Mouse (Mus musculus): ENCODE data around the gene Cux2.

Gene Cux2

DNA sequence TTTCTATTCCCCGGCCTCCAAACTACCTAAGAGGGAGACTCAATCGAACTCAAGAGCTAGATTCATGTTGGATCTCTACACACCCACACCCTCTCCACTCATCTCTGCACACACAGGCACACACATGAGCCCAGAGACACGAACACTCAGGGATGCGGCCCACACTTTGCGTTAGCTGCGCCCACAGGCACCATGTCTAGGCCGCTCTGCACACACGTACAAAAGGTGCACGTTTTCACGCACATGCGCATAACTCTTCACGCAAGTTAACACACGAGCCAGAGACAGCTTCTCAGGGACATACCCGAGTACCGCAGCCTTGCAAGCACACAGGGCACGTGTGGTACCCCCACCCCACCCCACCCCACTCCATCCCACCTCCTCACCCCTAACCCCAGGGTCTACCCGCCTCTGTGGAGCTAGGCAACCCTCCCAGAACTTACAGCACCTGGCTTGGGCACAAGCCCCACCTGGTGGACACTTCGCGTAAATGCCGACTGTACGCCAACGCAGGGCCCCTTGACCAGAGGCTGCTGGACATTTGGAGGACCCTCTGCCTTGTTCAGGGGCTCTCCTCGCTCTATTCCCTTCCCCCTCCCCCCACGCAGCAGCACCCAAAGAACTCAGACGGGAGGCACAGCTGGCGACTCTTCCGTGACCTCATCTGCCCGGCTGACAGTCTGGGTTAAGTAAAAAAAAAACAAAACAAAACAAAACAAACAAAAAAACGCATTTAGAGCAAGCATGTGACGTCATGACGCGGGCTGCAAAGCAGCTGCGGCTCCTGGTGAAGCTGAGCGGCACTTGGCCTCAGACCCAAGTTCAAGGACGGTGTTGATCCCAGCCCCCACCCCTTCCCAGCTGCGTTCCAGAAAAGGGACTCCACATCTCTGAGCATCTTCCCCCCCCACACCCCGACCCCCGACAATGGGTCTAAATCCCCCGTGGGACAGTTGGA, 9.4 kb upstream of the Cux2 start:
- peak; percentile 66 for DNase-seq (ENCODE audit: low read depth, low spot score)

DNA sequence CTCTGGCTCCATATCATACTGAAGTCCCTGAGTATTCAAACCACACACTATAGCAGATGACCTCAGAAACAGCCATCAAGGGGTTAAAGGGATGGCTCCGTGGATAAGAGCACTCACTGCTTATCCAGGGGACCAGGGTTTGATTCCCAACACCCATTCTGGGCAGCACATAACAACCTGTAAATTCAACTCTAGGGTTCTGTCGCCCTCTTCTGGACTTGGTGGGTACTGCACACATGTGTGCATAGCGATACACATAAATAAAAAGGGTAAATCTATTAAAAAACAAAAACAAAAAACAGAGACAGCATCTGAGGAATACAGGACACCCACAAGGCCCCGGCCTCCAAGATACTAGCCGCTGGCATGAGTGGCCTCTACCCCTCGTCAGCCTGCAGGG, 7.7 kb upstream of the Cux2 start:
- no peak for DNase-seq (ENCODE audit: low read depth, low spot score)

DNA sequence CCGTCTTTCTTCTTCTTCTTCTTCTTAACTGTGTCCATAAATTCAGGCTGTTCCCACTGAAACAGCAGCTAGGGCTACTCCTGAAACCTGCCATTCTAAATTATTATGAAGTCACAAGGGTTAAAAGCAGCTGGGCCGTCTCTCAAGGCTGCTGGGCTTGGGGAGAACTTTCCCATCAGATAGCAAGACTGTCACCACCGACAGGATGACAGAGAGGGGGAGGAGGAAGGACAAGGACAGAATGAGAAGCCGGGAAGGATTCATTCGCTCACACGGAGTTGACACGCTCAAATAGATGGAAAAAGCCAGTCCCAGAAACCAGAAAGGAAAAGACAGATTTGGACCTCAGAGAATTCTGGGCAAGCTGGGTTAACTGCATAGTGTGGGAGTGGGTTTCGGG, 6.7 kb upstream of the Cux2 start:
- no peak for DNase-seq (ENCODE audit: low read depth, low spot score)

DNA sequence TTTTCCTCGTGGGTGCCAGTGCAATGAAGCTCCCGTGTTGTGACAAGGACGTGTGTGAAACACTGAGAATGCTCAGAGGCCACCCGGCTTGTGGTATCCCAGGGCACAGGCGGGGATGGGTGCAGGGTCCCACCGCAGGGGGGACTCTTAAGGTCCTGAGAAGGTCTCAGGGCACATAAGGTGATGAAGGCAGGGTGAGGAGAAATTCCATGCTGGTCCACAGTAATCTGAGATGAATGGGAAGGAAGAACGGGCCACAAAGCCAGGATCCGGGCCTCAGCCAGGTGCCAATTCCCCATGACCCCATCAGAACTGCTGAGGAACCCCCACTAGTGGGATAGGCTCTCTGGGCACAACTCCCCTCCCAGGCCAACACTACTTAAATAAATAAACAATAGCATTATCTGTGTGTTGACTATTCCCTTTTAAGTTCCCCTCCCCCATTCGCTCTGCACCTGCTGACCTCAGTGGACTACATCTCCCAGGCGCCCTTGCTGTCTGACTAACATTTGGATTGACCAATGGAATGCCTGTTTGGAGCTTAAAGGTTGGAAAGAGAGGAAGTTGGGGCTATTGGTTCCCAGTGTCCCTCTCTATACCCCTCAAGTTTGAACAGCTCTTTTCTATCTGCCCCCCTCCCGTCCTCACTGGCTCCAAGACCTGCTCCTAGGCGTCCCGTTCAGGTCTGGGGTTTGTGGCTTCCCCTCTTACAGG, 4.4 kb upstream of the Cux2 start:
- no peak for DNase-seq (ENCODE audit: low read depth, low spot score)

DNA sequence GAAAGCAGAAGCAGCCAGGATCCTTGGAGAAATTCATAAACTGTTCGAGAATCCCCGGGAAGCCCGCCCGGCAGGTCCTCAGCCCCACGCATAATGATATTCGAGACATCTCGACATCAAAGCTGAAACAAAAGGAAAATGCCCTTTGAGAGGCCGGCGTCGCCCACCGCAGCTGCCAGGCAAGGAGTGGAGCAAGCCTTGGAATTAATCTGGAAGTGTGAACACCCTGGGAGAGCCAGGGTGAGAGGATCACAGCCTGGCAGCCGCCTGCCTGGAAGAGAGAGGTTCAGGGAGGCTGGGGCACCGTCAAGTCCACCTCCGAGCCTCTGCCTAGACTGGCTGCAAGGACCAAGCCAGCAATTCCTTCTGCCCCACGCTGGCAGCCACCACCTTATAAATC, 3.7 kb upstream of the Cux2 start:
- no peak for DNase-seq (ENCODE audit: low read depth, low spot score)

DNA sequence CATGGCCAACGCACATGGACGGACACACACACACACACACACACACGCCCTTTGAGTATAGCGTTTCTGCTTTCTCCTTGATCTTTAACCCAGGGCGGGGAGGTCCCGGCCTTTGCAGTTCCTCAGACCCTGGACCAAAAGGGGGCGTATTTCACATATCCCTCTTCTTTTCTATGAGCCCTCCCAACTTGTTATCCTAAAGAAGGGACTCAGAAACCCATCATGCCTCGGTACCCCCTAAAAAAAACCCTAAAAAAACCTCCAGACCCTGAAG, 867 bp upstream of the Cux2 start:
- DNase-seq (ENCODE audit: low read depth, low spot score), result no peak

DNA sequence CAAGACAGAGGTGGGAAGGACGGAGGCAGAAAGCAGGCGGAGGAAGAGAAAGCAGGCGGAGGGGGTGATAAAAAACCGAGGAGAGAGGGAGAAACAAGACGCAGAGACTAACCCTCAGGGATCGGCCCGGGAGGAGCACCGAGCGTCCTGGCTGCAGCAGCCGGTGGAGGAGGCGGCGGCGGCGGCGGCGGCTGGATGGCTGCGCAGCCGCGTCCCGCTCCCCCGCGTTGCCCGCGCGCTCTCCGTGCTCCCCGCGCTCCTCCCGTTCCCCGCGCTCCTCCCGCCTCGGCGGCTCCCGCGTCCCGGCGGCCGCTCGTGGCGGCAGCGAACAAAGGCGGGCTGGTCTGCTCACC, 262 bp downstream of the Cux2 start:
- no peak for DNase-seq (ENCODE audit: low read depth, low spot score)

DNA sequence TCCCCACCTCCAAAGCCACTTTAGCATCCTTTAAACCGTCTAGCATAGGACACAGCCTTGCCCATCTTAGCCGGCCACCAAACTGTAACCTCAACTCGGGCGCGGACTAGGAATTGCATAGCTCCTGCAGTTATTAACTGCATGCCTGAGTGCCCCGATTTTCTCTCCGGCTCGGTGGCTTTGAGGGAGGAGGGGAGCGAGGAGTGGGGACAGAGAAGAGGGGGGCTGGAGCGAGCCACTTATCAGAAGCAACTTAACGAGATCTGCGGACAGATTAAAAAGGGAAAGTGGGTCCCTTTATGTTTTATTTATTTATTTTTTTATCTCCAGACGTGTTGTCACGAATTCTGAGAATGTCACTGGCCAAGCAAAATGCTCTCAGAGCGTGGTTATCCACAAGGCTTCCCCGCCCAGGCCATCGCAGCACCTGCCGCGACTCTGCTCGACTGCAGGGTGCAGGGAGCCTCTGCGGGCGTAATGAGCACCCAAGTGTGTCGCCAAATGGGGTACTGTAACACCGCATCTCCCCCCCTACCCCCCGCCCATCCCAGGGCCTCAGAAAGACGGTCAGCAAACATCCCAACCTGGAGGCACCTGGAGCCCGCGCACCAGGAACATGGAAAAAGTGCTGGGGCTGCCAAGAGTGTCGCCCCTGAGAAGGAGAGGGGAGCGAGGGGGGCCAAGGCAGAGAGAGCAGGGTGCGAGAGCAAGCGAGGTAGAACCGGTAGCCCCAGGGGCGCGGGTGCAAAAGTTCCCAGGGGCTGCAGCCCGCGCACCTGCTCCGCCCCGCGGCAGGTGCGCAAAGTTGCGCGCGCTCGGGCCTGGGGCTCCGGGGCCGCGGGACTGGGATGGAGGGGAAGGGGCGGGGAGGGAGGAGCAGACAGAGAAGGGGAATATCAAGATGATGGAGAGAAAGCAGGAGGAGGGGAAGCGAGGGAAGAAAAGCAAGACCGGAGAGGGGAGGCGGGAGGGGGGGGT, 927 bp downstream of the Cux2 start:
- DNase-seq (ENCODE audit: low read depth, low spot score), result no peak

DNA sequence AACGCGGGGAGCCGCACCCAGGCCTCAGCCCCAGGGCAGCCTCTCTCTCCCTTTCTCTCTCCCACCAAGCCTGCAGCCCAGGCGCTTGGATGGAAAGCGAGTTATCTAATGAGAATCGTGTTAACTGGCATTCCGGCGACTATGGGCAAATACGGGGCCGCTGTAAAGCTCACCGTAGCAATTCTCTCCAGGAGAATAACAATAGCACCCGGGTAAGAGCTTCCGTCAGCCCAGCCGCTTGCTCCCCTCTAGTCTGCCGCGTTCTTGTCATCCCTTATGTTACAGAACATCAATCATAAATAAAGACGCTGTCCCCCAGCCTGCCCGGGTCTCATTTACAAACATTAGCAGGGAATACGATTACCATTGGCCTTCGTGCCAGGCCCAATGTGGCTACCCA, 1.6 kb downstream of the Cux2 start:
- DNase-seq (ENCODE audit: low read depth, low spot score), result no peak

DNA sequence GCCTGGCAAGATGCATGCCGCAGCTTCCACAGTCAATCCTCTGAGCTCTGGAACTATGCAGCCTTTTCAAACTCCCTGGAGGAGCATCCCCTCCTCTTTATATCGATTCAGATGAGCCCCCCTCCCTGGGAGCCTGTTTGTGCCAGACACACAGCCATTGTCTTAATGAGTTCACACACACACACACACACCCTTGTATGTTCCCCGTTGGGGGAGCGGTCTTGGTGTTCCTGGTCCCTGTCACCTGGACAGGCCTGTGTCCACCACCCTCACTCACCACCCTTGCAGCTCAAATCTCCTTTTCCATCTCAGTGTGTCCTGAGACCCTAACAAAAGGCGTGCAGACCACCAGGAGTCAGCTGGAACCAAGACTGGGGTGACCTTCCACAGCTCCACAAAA, 2.1 kb downstream of the Cux2 start:
- no peak for DNase-seq (ENCODE audit: low read depth, low spot score)

DNA sequence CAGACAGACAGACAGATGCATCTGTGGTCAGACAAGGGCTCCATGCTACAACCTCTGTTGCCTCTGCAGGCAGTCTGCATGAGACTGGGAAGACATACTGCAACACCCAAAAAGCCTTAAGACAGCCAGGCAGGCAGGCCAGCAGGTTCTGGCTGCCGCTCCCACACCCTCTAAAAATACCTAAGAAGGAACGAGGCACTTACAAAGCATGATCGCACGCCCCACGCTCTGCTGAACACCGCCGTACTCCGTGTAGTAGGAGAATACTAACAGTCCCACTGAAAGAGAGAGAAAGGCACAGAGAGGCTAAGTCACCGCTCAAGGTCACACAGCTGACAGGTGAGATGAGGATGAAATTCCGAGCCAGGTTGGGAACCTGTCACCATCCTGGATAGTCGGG, 6.3 kb downstream of the Cux2 start:
- DNase-seq (ENCODE audit: low read depth, low spot score), result no peak

DNA sequence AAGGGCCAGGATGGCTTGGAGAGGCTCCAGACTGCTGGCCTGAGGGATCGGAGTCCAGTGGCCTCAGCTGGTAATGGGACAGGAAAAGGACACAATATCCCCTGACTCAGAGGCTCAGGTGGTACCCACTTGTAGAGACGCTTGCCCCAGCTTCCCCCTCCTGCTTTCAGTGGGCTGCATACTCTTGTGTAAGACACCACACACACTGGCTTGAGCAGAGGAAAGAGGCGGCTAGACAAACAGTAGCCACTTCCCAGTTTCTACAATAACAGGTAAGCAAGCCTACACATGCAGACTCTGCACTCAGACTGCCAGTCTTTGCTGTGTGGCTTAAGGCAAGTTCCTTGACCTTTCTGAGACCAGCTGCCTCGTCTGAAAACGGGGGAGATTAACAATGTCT, 14.6 kb downstream of the Cux2 start:
- no peak for DNase-seq (ENCODE audit: low read depth, low spot score)

DNA sequence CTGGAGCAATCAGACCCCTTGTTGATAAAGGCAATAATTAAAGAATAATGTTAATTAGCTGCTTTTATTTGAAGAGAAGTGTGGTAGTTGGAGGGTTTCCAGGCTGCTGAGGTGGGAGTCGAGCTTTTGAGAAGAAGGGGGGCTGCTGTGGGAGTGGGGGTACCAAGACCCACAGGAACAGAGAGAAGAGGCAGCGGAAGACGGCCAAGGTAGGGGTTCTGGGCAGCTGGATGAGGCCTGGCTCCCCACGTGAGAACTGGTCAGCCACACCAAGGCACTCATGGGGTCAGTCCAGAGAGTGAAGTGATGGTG, 16.8 kb downstream of the Cux2 start:
- no peak for DNase-seq (ENCODE audit: low read depth, low spot score)

DNA sequence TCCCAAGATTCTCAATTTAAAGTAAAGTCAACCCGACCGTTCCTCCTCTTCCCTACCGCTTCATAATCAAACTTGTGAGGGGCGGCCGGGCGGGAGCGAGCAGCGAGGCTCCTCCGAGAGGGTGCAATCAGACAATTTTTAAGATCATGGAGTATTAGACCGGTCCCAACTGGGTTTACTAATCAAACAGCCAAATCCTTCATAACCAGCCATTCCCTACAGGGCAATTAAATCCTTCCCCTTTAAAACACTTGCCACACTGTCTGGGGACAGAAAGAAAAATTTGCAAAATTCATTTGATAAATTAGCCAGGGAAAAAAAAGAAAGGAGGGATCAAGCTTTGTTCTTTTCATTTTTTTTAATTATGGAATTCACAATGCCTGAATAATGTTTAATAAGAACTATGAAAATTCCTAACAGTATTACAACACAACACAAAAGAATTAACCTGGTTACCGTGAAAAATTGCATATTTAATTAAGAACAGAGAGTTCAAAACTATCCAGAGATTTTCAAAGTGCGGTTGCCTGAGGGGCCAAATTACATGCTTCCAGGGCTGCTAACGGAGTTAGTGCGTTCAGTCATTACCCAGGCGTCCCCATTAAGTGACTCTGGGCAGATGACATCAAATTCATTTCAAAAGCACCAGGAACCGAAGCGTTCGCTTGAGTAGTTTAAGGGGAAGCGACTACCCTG, 17.3 kb downstream of the Cux2 start:
- no peak for DNase-seq (ENCODE audit: low read depth, low spot score)

DNA sequence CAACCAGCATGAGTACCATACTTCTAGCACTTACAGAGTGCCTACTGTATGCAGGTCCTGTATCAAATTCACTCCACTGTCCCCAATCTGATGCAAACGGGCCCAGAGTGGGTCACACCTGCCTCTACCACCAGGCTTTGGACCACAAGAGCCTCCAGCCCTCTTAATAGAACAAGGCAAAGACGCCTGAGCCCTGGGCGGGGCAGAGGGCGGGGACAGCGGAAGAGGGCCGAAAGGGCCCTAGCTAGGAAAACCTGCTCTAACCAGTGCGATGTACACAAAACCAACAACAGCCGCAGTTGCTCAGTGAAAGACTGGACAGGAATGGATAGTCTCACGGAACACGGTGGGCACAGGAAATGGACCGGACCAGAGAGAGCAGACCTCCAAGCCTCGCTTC, 18.8 kb downstream of the Cux2 start:
- DNase-seq (ENCODE audit: low read depth, low spot score), result no peak

DNA sequence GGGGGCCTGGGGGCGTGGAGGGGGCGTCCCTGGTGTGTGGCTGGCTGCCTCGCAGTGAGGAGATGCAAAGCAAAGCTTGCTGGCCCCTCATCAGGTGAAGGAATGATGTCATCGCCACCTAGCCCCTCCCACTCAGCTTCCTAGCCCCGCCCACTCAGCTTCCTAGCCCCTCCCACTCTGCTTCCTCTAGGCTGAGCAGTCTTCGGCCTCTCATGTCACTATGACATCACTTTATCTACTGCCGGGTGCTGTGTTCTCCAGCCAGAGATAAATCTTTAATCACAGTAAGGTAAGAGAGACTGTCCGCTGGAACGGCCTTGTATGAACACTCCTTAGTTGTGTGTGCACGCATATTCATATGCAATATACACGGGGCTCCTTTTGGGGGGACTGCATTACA, 19.3 kb downstream of the Cux2 start:
- no peak for DNase-seq (ENCODE audit: low read depth, low spot score)

DNA sequence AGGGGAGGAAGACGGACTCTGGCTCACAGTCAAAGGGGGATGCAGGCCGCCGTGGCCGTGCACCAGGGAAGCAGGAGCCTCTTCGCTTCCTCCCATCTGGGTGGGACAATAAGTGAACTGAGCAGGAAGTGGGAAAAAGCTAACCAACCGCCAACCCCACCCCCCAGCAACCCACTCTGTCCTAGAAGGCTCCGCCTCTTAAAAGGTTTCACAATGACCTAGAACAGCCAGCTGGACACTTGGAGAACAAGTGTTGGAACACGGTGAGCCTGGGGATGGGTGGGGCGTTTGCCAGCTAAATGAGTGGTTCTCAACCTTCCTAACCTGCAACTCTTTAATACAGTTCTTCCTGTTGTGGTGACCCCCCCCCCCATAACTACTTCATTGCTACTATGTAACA, 23.1 kb downstream of the Cux2 start:
- DNase-seq (ENCODE audit: low read depth, low spot score), result no peak

DNA sequence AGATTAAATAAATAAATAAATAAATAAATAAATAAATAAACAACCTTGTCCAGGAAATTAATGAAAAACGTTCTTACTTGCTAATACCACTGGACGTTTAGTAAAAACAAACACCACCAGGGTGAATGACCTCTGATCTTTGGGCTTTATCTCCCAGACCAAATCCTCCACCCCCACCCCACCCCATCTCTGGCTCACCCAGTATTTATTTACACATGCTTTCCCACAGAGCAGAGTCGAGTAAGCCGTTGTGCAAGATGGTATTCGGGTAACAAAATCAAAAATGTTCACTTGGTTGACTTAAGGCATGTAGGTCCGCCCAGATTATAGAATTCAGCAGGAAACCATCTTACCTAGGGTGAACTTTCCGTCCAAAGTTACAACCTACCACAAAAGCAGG, 23.6 kb downstream of the Cux2 start:
- DNase-seq (ENCODE audit: low read depth, low spot score), result no peak

DNA sequence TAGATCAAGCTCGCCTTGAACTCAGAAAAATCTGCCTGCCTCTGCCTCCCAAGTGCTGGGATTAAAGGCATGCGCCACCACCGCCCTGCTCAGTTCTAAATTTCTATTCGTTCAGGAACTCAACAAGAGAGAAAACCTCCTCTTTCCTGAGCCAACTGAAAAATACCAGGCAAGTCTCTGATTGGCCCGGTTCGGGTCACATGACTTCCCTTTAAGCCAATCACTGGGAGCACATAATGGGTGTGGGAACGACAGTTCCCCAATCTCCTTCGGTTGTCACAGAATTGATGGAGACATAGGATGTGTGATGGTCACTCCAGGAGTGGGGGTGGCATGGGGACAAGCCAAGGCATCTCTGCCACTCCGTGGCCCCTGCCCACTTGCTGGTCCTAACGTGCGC, 24.8 kb downstream of the Cux2 start:
- no peak for DNase-seq (ENCODE audit: low read depth, low spot score)

DNA sequence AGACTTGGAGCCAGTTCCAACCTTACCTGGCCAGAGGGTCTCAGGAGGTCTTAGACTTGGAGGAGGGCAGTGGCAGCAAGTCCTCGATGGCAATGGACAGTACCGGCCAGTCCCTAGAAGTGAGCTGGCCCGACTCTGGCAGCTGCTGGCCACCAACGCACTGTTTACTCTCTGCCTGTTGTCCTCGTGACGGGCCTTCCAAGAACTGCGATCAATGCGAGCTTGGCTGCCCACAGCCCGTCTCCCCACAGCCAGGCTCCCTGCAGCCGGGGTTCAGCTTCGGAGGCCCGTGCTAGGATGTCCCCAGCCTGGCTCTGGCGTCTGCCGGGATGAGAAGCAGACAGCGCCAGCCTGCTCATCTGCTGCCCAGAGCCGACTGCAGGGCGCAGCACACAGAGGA, 30.6 kb downstream of the Cux2 start:
- no peak for DNase-seq (ENCODE audit: low read depth, low spot score)

DNA sequence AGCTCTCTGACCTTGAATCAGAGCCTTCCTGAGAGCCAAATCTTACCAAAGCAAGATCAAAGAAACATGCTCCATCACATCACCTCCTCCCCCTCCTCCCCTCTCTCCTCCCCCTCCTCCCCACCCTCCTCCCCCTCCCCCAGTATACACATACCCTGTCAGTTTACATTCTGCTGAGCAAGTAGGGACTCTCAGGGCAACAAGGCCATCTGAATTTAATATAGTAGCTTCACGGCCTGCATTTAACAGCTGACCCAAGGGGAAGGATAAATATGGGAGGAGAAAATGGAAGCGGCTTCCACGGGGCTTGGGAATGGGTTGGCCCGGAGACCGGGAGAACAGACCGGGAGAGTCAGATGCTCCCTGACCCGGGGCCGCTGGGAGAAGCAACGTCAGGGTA, 32.1 kb downstream of the Cux2 start:
- no peak for DNase-seq (ENCODE audit: low read depth, low spot score)

DNA sequence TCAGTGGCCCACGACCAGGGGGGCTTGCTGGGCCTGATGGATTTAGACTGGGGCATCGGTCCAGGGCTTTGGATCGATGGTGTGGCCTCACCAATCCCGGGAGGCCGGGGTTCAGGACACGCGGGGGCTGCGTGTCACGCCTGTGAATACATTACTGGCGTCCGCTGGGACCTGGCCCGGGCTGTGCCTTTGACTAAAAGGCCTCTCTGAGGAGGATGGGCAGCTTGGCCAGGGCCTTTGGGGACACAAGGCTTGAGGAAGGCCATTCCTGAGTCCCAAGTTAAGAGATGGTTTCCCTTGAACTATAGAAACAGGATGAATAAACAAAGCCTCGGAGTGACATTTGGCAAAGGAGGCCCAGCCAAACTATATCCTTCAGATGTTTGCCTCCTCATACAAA, 32.6 kb downstream of the Cux2 start:
- no peak for DNase-seq (ENCODE audit: low read depth, low spot score)

Measured in embryo, embryonic 11.5 days (tissue).